Mouse (Mus musculus) olfactory bulb, adult 2 months (tissue): Measurements from ENCODE around the gene Dync1i1.

Source experiments
- CTCF ChIP-seq: fragments of 200-500 bp; IDR thresholded peaks from 2 replicates; pipeline ENCODE4 v1.5.1; 2012; ENCODE audit warnings: low read depth, mild to moderate bottlenecking, low read length, moderate library complexity; ENCODE audit not compliant: insufficient read depth
- POLR2A ChIP-seq: fragments of 200-500 bp; IDR thresholded peaks from 2 replicates; pipeline ENCODE4 v1.6.1; 2012; ENCODE audit warnings: mild to moderate bottlenecking, low read depth, low read length, moderate library complexity; ENCODE audit not compliant: insufficient read depth

DNA sequence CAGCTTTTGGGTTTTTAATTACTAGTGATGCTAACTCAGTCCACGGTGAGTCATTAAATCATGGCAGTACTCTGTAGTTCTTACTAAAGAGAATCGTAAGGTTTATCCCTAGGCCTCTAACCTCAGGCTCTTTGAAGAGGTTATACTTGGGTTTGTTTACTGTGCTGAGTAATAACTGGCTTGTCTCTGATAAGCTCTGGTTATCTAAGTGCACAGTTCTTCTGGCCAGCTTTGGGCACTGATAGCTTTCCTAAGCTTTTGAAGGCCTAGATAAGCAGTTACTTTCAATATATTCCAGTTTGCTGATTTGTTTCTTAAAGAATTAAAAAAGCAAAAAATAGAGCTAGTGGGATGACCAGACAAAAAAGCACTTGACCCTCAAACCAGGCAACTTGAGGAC is 37.5 kb downstream of the Dync1i1 start:
- TF ChIP-seq CTCF (no peak), POLR2A (no peak)
